Mouse (Mus musculus) myocyte (in vitro differentiated cells): ENCODE measurements around the gene Gm7030. TPM values are rescaled to one million over a fixed set of nuclear protein-coding genes. Genes with fewer than 3 reads are reported as not detected.
"Not testable (repeated sequence)": the region's sequence is repeated elsewhere in the genome, so short reads cannot be mapped to it uniquely, and the experiment has no call there.

Experiments used
- H3K27me3 ChIP-seq: one replicate; pipeline ENCODE4 v1.6.1; 2011; ENCODE audit not compliant: control insufficient read depth, insufficient read depth, insufficient read length
- H3K36me3 ChIP-seq: one replicate; pipeline ENCODE4 v1.6.1; 2011; ENCODE audit not compliant: control insufficient read depth, insufficient read depth
- H3K4me2 ChIP-seq: one replicate; pipeline ENCODE4 v1.6.1; 2011; ENCODE audit warnings: low read depth, control low read depth
- H3K4me3 ChIP-seq: one replicate; pipeline ENCODE4 v1.5.1; 2011; ENCODE audit warnings: mild to moderate bottlenecking, control low read depth, moderate library complexity
- H3K79me2 ChIP-seq: one replicate; pipeline ENCODE4 v1.6.1; 2011; ENCODE audit not compliant: control insufficient read depth, insufficient read depth
- H3ac ChIP-seq: one replicate; pipeline ENCODE4 v1.6.1; 2011; ENCODE audit not compliant: control insufficient read depth, insufficient read length
- CEBPB ChIP-seq: IDR thresholded peaks from 2 replicates; pipeline ENCODE4 v1.6.1; 2011; ENCODE audit warnings: mild to moderate bottlenecking, moderate library complexity; ENCODE audit not compliant: poor library complexity, insufficient read depth, severe bottlenecking
- E2F4 ChIP-seq: IDR thresholded peaks from one replicate; pipeline ENCODE4 v1.6.1; 2011; ENCODE audit warnings: mild to moderate bottlenecking, control low read depth, moderate library complexity; ENCODE audit not compliant: insufficient read depth
- MAX ChIP-seq: IDR thresholded peaks from one replicate; pipeline ENCODE4 v1.6.1; 2011; ENCODE audit warnings: low read depth, mild to moderate bottlenecking, control low read depth
- MYOD1 ChIP-seq, 3 experiments: IDR thresholded peaks; one replicate each; pipeline ENCODE4 v1.6.1; 2011; ENCODE audit warnings: control low read depth in 2 of 3, low read depth in 2 of 3, mild to moderate bottlenecking in 2 of 3, moderate library complexity in 1 of 3; ENCODE audit not compliant: insufficient read length in 2 of 3, control insufficient read depth in 1 of 3
- MYOG ChIP-seq, 3 experiments: IDR thresholded peaks; one replicate each; pipeline ENCODE4 v1.6.1; 2011; ENCODE audit warnings: control low read depth in 2 of 3, low read depth in 2 of 3, mild to moderate bottlenecking in 2 of 3; ENCODE audit not compliant: insufficient read length in 2 of 3, control insufficient read depth in 1 of 3, insufficient read depth in 1 of 3
- POLR2A ChIP-seq: IDR thresholded peaks from one replicate; pipeline ENCODE4 v1.6.1; 2011; ENCODE audit warnings: low read depth, mild to moderate bottlenecking, control low read depth, moderate library complexity; ENCODE audit not compliant: insufficient read length
- POLR2AphosphoS2 ChIP-seq: IDR thresholded peaks from one replicate; pipeline ENCODE4 v1.6.1; 2011; ENCODE audit warnings: low read depth, control low read depth; ENCODE audit not compliant: insufficient read length
- REST ChIP-seq: IDR thresholded peaks from one replicate; pipeline ENCODE4 v1.6.1; 2011; ENCODE audit warnings: mild to moderate bottlenecking, control low read depth, moderate library complexity; ENCODE audit not compliant: insufficient read depth, insufficient read length
- SRF ChIP-seq: IDR thresholded peaks from one replicate; pipeline ENCODE4 v1.6.1; 2011; ENCODE audit warnings: low read depth; ENCODE audit not compliant: control insufficient read depth, insufficient read length
- TCF12 ChIP-seq: IDR thresholded peaks from one replicate; pipeline ENCODE4 v1.6.1; 2011; ENCODE audit warnings: mild to moderate bottlenecking, control low read depth; ENCODE audit not compliant: poor library complexity, insufficient read depth, severe bottlenecking
- TCF3 ChIP-seq: IDR thresholded peaks from one replicate; pipeline ENCODE4 v1.6.1; 2011; ENCODE audit warnings: low read depth, control low read depth; ENCODE audit not compliant: insufficient read length
- USF1 ChIP-seq: IDR thresholded peaks from one replicate; pipeline ENCODE4 v1.6.1; 2011; ENCODE audit warnings: low read depth, mild to moderate bottlenecking, control low read depth, moderate library complexity
- polyA plus RNA-seq: library from polyadenylated mRNA; unstranded; fragments of >200 nt; fragmentation: generic; extraction: Trizol; gene quantifications from one replicate; pipeline ENCODE4 v1.2.1, GENCODE M21; 2012; ENCODE audit warnings: missing spikeins

Gm7030 gene
- polyA plus RNA-seq, 1 experiment, result not detected

- no peaks in the 10 kb centered on the region for H3K79me2 ChIP-seq
- peaks cover 24% of the 10 kb centered on the region for H3K27me3 ChIP-seq
- peak overlapping the region; percentile 17 for H3K4me3 ChIP-seq
- TF ChIP-seq TCF12 (no peak), TCF3 (no peak), USF1 (no peak), E2F4 (no peak), POLR2AphosphoS2 (no peak), POLR2A (no peak), MYOG (IDR thresholded peaks at IDR 0.05; ENCODE audit: control insufficient read depth in 1 of 3, insufficient read depth in 1 of 3, insufficient read length in 2 of 3, low read depth in 2 of 3) (no peak), MAX (no peak), CEBPB (no peak), REST (no peak), SRF (no peak), MYOD1 (IDR thresholded peaks at IDR 0.05; ENCODE audit: control insufficient read depth in 1 of 3, insufficient read length in 2 of 3, low read depth in 2 of 3) (no peak)
- no peaks in the 10 kb centered on the region for H3K36me3 ChIP-seq
- H3K4me2 ChIP-seq, result peak overlapping the region; percentile 84
- H3ac ChIP-seq, result no peak overlapping the region
Observed at GRCm38 (mm10) chr17:36083870-36084451, 45.3 kb downstream of the Gm7030 start.

DNA sequence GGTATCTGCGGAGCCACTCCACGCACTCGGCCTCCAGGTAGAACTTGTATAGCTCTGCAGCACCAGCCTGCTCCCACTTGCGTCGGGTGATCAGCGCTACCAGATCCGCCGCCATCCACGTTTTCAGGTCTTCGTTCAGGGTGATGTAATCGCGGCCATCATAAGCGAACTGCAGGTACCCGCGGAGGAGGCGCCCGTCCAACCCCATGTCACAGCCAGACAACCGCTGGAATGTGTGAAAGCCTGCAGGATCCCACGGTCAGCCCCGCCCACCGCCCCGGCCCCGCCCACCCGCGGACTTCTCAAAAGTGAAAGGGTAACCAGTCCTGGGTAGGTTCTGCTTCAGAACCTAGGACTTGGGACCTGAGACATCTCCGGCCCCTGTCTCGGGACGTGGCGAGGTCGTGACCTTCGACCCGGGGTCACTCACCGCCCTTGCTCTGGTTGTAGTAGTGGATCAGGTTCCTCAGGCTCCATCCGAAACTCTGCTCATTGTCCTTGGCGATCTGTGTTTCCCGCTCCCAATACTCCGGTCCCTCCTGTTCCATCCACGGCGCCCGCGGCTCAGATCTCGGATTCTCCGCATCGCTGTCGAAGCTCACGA is 45.9 kb downstream of the Gm7030 start:
- Histone ChIP-seq H3K4me3 (peak overlapping the region; percentile 17), H3K27me3 (peaks cover 24% of the 10 kb centered on the region), H3K79me2 (no peaks in the 10 kb centered on the region), H3K36me3 (no peaks in the 10 kb centered on the region), H3K4me2 (peak overlapping the region; percentile 84), H3ac (no peak overlapping the region)
- TF ChIP-seq CEBPB (no peak), SRF (no peak), POLR2AphosphoS2 (no peak), TCF12 (no peak)

- not testable (repeated sequence) for H3ac ChIP-seq, H3K79me2 ChIP-seq, H3K36me3 ChIP-seq
- Histone ChIP-seq H3K4me3 (peak overlapping the region; percentile 17), H3K27me3 (peaks cover 27% of the 10 kb centered on the region), H3K4me2 (peak overlapping the region; percentile 84)
- TF ChIP-seq MYOD1 (IDR thresholded peaks at IDR 0.05; ENCODE audit: control insufficient read depth in 1 of 3, insufficient read length in 2 of 3, low read depth in 2 of 3), result peak in 1 of 3 experiments; percentile 35
Observed at GRCm38 (mm10) chr17:36082519-36083232, 46.5 kb downstream of the Gm7030 start.

DNA sequence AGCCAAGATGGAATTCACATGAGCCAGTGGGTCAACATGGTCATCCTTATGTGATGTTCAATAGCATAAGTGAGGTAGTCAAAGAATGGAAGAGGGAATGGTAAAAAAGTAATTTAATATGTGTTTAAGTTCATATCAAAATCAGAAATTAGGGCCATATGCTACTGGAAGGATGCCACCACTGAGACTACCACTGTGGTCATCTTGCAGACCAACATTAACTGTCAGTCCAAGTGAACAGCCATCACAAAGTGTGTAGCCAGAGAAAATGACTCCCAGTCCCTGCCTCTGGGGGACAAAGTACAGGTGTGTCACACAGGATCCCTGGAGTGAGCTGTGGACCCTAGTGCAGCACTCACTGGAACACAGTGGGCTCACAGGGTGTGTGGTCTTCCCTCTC is 47.3 kb downstream of the Gm7030 start:
- H3ac ChIP-seq, H3K4me3 ChIP-seq, H3K4me2 ChIP-seq, H3K36me3 ChIP-seq, H3K79me2 ChIP-seq: not testable (repeated sequence)
- peaks cover 27% of the 10 kb centered on the region for H3K27me3 ChIP-seq

GRCm38 (mm10) chr17:36060829-36061228 is 68.4 kb downstream of the Gm7030 start:
- H3K36me3 ChIP-seq, result no peaks in the 10 kb centered on the region
- no peak overlapping the region for H3ac ChIP-seq
- H3K27me3 ChIP-seq, result peaks cover 7% of the 10 kb centered on the region
- no peak overlapping the region for H3K4me2 ChIP-seq
- TF ChIP-seq TCF3 (no peak), REST (no peak), CEBPB (no peak), SRF (no peak), E2F4 (no peak), POLR2A (no peak), POLR2AphosphoS2 (no peak), USF1 (no peak), MYOG (IDR thresholded peaks at IDR 0.05; ENCODE audit: control insufficient read depth in 1 of 3, insufficient read depth in 1 of 3, insufficient read length in 2 of 3, low read depth in 2 of 3) (no peak), MAX (no peak), MYOD1 (IDR thresholded peaks at IDR 0.05; ENCODE audit: control insufficient read depth in 1 of 3, insufficient read length in 2 of 3, low read depth in 2 of 3) (no peak), TCF12 (no peak)
- no peaks in the 10 kb centered on the region for H3K79me2 ChIP-seq
- H3K4me3 ChIP-seq, result no peak overlapping the region

Other genes starting within 250 kb of the Gm7030 start
- 29.4 TPM for gene Dhx16, start 249.6 kb downstream of the Gm7030 start, polyA plus RNA-seq
- gene 2310061I04Rik, start 232.0 kb downstream of the Gm7030 start, polyA plus RNA-seq, result 33.7 TPM
- 23.1 TPM for gene Atat1, start 219.3 kb downstream of the Gm7030 start, polyA plus RNA-seq
- 104 TPM for gene Mrps18b, start 213.0 kb downstream of the Gm7030 start, polyA plus RNA-seq
- 32.9 TPM for gene Ppp1r10, start 213.0 kb downstream of the Gm7030 start, polyA plus RNA-seq
- gene Abcf1, start 159.7 kb downstream of the Gm7030 start, polyA plus RNA-seq, result 90.1 TPM
- gene Gnl1, start 149.6 kb downstream of the Gm7030 start, polyA plus RNA-seq, result 64.1 TPM
- 14.1 TPM for gene Prr3, start 149.2 kb downstream of the Gm7030 start, polyA plus RNA-seq
- 0.47 TPM for gene H2-T24, start 108.9 kb downstream of the Gm7030 start, polyA plus RNA-seq
- gene H2-T23, start 96.6 kb downstream of the Gm7030 start, polyA plus RNA-seq, result 13.6 TPM
- gene H2-T22, start 86.7 kb downstream of the Gm7030 start, polyA plus RNA-seq, result 22.1 TPM
- not detected for gene Gm6034, start 86.5 kb downstream of the Gm7030 start, polyA plus RNA-seq
- gene Gm11127, start 71.1 kb downstream of the Gm7030 start, polyA plus RNA-seq, result 0.23 TPM
- gene Gm19684, start 7.7 kb downstream of the Gm7030 start, polyA plus RNA-seq, result not detected
- gene Gm8909, start 39.1 kb upstream of the Gm7030 start, polyA plus RNA-seq, result not detected
- gene H2-T3, start 60.9 kb upstream of the Gm7030 start, polyA plus RNA-seq, result not detected
- 59.2 TPM for gene Rpp21, start 128.6 kb upstream of the Gm7030 start, polyA plus RNA-seq
- 5.5 TPM for gene Trim39, start 142.8 kb upstream of the Gm7030 start, polyA plus RNA-seq
- not detected for gene H2-M10.2, start 157.1 kb upstream of the Gm7030 start, polyA plus RNA-seq
- 1.4 TPM for gene H2-M10.1, start 196.7 kb upstream of the Gm7030 start, polyA plus RNA-seq
- not detected for gene H2-M10.3, start 239.0 kb upstream of the Gm7030 start, polyA plus RNA-seq